Mouse (Mus musculus) hematopoietic stem cell, adult 5-6 weeks (primary cell): ENCODE results near the gene Gm49383. TPM values are rescaled to one million over a fixed set of nuclear protein-coding genes. Genes with fewer than 3 reads are reported as not detected.
"Not testable (repeated sequence)": the region's sequence is repeated elsewhere in the genome, so short reads cannot be mapped to it uniquely, and the experiment has no call there.

Experiments used
- ATAC-seq, 2 experiments: fragments of 125-278 bp in 1 of 2; replicated peaks in 1 of 2; 2 replicates each; pipeline ENCODE4 v1.8.0; 2016 to 2017; ENCODE audit warnings: inconsistent platforms in 2 of 2, mild to moderate bottlenecking in 2 of 2, moderate number of reproducible peaks in 2 of 2, low read depth in 1 of 2, moderate TSS enrichment in 1 of 2; ENCODE audit not compliant: low FRiP score in 2 of 2, poor library complexity in 2 of 2, severe bottlenecking in 2 of 2, insufficient read depth in 1 of 2, low TSS enrichment in 1 of 2
- total RNA-seq: library from RNA; stranded (forward); fragments of 172-1452, 232-1000 nt; gene quantifications from 2 replicates; pipeline ENCODE4 v1.2.3, GENCODE M21; 2017

Gm49383 gene
- total RNA-seq, 1 experiment from 2014 or later = 35.8 TPM

DNA sequence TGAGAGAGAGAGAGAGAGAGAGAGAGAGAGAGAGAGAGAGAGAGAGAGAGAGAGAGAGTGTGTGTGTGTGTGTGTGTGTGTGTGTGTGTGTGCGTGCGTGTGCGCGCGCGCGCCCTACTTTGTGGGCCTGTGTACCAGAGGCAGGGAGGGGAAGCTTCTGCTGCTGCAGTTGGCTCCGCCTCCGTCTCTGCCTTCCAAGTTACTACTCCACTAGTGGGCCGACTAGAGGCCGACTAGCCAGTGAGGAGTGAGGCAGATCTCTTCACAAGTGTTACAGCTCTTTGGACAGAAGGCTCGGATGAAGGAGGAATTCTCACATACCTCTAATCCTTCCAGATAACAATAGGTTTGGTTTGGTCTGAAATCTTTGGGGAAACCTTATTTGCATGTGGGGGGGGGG, 17.5 kb downstream of the Gm49383 start:
- no peak for ATAC-seq

- ATAC-seq = no peak
Observed at GRCm38 (mm10) chr12:69177526-69177925, 19.4 kb downstream of the Gm49383 start.

GRCm38 (mm10) chr12:69175975-69176374, 20.9 kb downstream of the Gm49383 start:
- ATAC-seq = no peak

DNA sequence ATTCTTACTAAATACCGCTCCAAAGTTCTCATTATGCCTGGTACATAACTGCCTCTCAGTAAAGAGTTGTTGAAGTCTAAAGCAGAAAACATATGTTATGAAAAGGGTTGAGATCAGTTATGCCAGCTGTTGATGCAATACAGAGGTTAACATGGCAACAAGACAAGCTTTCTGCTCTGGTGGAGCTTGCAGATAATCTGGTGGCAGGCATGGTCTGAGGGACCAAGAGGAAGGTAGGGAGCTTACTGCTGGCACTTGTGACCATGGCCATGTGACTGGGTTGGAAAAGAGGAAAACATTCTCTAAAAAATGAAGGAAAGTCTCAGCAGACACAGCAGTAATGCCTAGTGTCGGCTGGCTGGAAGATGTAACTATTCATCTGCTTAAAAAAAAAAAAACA, 25.6 kb downstream of the Gm49383 start:
- ATAC-seq = no peak

DNA sequence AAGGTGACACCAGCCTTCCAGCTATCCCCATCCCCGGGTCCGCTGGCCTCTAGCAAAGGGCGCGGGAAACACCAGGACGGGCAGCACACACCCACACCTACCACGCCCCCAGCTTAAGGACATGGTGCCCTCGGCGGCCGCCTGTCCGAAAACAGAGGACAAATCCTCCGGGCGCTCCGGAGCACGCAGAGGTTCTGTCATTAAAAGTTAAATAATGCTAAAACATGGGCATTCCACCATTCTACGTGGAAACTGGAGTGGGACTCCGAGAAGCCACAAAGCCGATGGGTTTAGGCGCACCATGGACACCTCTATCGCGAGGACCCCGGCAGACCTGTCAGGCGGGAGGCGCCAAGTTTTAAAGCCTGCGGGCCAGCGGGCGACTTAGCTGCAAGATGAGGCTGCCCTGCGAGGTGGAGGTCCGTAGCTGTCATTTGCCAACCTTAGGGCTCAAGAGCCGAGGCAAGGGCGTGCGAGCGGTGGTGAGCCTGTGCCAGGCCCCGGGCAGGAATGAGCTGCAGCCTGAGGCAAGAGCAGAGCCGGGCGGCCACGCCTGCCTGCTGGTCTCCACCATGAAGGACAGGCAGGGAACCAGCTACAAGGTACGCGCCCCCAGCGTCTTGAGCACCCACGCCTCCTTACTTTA, 28.3 kb downstream of the Gm49383 start, which contains the start of gene Lrr1:
Gene Lrr1, plus strand, starts transcription at position 354 of the 646 bp plus-strand sequence.
- ATAC-seq = peak; percentile 94 to 96

- no peak for ATAC-seq
Observed at GRCm38 (mm10) chr12:69167656-69168460, 29.0 kb downstream of the Gm49383 start.

- not testable (repeated sequence) for ATAC-seq
Observed at GRCm38 (mm10) chr12:69166861-69167581, 29.9 kb downstream of the Gm49383 start.

GRCm38 (mm10) chr12:69164904-69165303, 32.0 kb downstream of the Gm49383 start:
- ATAC-seq = no peak

- ATAC-seq = not testable (repeated sequence)
Observed at GRCm38 (mm10) chr12:69163586-69163985, 33.3 kb downstream of the Gm49383 start.

DNA sequence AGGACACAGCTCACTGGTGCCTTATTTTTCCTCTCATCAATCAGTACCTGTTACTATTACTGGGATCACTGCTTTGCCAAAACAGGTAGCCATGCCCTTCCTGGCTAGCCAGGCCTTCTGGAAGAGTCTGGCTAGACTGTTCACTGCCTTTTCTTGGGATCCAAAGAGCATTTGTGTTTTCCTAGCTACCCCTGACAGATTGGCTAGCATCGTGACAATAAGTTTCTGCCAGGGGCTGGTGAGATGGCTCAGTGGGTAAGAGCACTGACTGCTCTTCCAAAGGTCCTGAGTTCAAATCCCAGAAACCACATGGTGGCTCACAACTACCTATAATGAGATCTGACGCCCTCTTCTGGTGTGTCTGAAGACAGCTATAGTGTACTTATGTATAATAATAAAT, 36.2 kb downstream of the Gm49383 start:
- ATAC-seq = not testable (repeated sequence)

GRCm38 (mm10) chr12:69159578-69159940, 37.3 kb downstream of the Gm49383 start:
- ATAC-seq = peak; percentile 24 to 55; a peak in 3 of 4 replicates

DNA sequence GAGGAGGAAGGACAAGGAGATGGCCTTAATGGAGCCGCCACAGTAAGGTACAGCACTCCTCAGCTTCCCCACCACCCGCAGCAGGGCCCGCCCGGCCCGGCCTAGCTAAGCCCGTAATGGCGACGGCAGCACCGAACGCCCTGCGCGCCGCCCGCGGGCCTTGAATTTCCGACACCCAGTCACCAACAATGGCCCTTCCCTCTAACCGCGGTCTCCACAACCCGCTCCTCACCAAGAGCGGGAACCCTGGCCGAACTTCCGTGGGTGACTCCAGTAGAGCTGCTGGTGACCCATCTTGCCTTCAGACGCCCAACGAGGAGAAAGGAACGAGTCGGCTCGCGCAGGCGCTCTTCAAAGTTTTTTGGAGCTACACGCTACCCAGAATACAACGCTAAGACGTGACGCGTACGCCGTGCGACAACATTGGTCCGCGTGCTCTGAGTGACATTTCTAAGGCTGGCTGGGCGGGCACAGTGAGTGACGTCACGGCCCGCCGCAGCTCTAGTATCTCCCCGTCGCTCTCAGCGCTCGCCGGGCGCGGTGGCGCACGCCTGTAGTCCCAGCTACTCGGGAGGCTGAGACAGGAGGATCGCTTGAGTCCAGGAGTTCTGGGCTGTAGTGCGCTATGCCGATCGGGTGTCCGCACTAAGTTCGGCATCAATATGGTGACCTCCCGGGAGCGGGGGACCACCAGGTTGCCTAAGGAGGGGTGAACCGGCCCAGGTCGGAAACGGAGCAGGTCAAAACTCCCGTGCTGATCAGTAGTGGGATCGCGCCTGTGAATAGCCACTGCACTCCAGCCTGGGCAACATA, 37.9 kb downstream of the Gm49383 start, which contains the start of gene Rps29:
Gene Rps29, minus strand, starts transcription at position 422 of the 813 bp plus-strand sequence.
- ATAC-seq = peak; percentile 90 to 96

DNA sequence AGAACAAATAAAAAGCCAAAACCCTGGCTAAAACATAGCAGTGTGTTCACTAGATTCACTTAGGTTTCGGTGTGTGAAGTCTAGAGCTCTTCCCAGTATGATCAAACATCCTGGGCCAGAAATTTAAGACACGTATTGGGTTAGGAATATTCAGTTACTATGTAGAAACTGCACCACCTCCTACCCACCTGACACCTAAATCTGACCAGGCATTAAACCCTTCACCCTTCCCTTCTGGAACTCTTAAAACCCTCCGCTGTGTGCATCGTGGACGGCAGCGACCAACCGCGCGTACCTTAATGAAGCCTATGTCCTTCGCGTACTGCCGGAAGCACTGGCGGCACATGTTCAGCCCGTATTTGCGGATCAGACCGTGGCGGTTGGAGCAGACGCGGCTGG, 38.5 kb downstream of the Gm49383 start:
- peak in 1 of 2 experiments; percentile 6; a peak in 1 of 4 replicates for ATAC-seq

DNA sequence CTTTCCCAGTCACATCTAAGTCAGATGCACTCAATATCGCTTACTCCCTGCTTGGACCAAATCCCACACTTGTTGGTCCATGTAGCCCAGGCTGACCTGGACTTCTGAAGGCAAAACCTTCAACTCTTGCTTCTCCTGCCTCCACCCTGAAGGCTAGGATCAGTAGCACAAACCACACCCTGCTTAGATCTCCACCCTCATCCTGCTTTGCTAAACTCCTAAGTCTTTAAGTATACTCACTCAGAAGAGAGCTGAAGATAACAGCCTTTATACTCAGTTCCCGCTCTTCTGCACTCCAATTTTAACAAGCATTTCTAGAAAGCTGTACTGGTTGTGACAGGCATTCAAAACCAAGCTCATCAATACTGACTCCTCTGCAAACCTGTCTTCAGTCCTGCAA, 39.8 kb downstream of the Gm49383 start:
- ATAC-seq = no peak

DNA sequence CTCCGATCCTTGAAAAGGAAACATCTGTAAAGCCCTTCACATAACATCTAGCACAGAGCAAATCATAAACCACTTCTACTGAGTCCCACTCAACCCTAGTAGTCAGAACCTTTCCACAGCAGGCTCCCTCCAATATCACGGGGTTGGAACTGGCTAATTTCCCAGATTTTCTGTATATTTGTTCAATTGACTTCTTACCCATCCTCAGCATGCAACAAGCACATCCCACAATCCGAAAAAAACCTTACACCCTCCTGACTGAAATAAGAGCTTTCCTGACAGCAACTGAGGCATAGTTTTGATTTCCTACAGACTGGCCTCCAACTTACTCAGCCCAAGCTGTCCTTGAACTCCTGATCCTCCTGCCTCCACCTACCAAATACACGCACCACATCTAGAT, 40.5 kb downstream of the Gm49383 start:
- ATAC-seq = no peak

- no peak for ATAC-seq
Observed at GRCm38 (mm10) chr12:69155923-69156322, 41.0 kb downstream of the Gm49383 start.

- no peak for ATAC-seq
Observed at GRCm38 (mm10) chr12:69150049-69150448, 46.9 kb downstream of the Gm49383 start.
